Comparison of ENCODE assay signal across 9 mouse cellular contexts in the genomic region with DNA sequence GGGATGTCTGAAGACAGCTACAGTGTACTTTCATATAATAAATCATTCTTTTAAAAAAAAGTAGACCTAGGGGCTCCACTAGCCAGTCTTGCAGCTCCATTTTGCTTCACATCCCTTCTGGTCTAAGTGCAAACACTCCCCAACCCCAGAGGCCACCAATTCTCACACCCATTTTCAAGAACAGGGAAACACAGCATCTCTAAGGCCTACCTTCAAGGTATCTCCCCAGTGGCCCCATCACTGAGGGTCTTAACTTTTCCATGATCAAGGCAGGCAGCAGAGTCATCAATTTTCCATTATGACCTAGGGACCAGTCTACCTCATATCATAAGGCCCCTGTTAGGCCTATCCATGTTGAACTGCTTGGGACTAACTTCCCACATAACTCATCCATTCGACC. TPM values are rescaled to one million over a fixed set of nuclear protein-coding genes. Genes with fewer than 3 reads are reported as not detected.
A peak's percentile ranks its signal among the peaks of the same experiment; 100 is the strongest.
DNase-seq lines count a peak whose midpoint lies in the region; ATAC-seq lines count a peak whose summit lies in the region.
"Had no signal": no experiment of that assay in that cellular context is flagged by ENCODE, and none has a peak within 500 bp of the region (broad histone marks: within the 10 kb centered on the region; RNA-seq: fewer than 3 reads in every experiment).

No protein-coding gene starts in this region.

- WGBS in heart, embryonic 13.5 days: 28% methylated on average over 1 of the region's 1 CpGs
- 44% methylated on average over 1 of the region's 1 CpGs for WGBS in embryonic facial prominence, embryonic 13.5 days
- WGBS in limb, embryonic 13.5 days: 26% methylated on average over 1 of the region's 1 CpGs

- peak overlapping the region; percentile 88 for H3K4me2 ChIP-seq in heart, embryonic 13.5 days
- H3K4me2 ChIP-seq in embryonic facial prominence, embryonic 13.5 days: peak overlapping the region; percentile 84
- peak overlapping the region; percentile 85 for H3K4me2 ChIP-seq in limb, embryonic 13.5 days (replicated peaks)

- DNase-seq in heart, postnatal 4 days: no peak
- peak; percentile 13 for DNase-seq in 3T3-L1 (ENCODE audit: low read depth, low spot score)
- DNase-seq in layer of hippocampus, adult 9-11 months: no peak
- DNase-seq in layer of hippocampus, adult 8-10 months (ENCODE audit: low spot score in 2 of 2): no peak

- no peak for ATAC-seq in heart, embryonic 13.5 days (ENCODE audit: extremely low read depth, insufficient number of reproducible peaks, low FRiP score, low TSS enrichment)
- no peak for ATAC-seq in embryonic facial prominence, embryonic 13.5 days (ENCODE audit: insufficient number of reproducible peaks, insufficient read depth, low FRiP score, low TSS enrichment, low read depth)
- no peak for ATAC-seq in limb, embryonic 13.5 days (ENCODE audit: low FRiP score, low read depth)
- ATAC-seq in CD4-positive, CD25-positive, alpha-beta regulatory T cell, adult 4 months: no peak

- H3K9me3 ChIP-seq in heart, embryonic 13.5 days: no peaks in the 10 kb centered on the region
- no peaks in the 10 kb centered on the region for H3K9me3 ChIP-seq in embryonic facial prominence, embryonic 13.5 days
- no peaks in the 10 kb centered on the region for H3K9me3 ChIP-seq in limb, embryonic 13.5 days

- peak overlapping the region; percentile 77 for H3K4me3 ChIP-seq in heart, embryonic 13.5 days
- peak overlapping the region; percentile 82 for H3K4me3 ChIP-seq in embryonic facial prominence, embryonic 13.5 days
- H3K4me3 ChIP-seq in limb, embryonic 13.5 days: peak overlapping the region; percentile 79

- peaks cover 32% of the 10 kb centered on the region for H3K36me3 ChIP-seq in heart, embryonic 13.5 days
- peaks cover 18% of the 10 kb centered on the region for H3K36me3 ChIP-seq in embryonic facial prominence, embryonic 13.5 days
- H3K36me3 ChIP-seq in limb, embryonic 13.5 days: peaks cover 21% of the 10 kb centered on the region

- peak overlapping the region; percentile 93 for H3K9ac ChIP-seq in heart, embryonic 13.5 days
- H3K9ac ChIP-seq in embryonic facial prominence, embryonic 13.5 days: peak overlapping the region; percentile 94
- H3K9ac ChIP-seq in limb, embryonic 13.5 days: peak overlapping the region; percentile 93

- peaks cover 21% of the 10 kb centered on the region for H3K4me1 ChIP-seq in heart, embryonic 13.5 days
- H3K4me1 ChIP-seq in embryonic facial prominence, embryonic 13.5 days: peaks cover 17% of the 10 kb centered on the region
- H3K4me1 ChIP-seq in limb, embryonic 13.5 days: peaks cover 17% of the 10 kb centered on the region

- H3K27ac ChIP-seq in heart, embryonic 13.5 days (replicated peaks): 0 out of 2 replicates have a peak overlapping the region, but pooled peaks have one; percentile 9
- peak overlapping the region; percentile 39; the same call in 1 of the 2 replicates for H3K27ac ChIP-seq in embryonic facial prominence, embryonic 13.5 days
- peak overlapping the region; percentile 44; the same call in 1 of the 2 replicates for H3K27ac ChIP-seq in limb, embryonic 13.5 days

- no peaks in the 10 kb centered on the region for H3K27me3 ChIP-seq in heart, embryonic 13.5 days (replicated peaks)
- H3K27me3 ChIP-seq in embryonic facial prominence, embryonic 13.5 days: no peaks in the 10 kb centered on the region
- H3K27me3 ChIP-seq in limb, embryonic 13.5 days: no peaks in the 10 kb centered on the region

RNA-seq across cellular contexts. Expression of a gene that starts 2.0 kb away (rescaled TPM):
- 37.6 and 42.1 TPM in 2 replicates for polyA plus RNA-seq in heart, embryonic 13.5 days (2015; fragmentation: Nextera tagmentation; extraction: Ambion mirVana)
- total RNA-seq in heart, postnatal 4 days (2021): 10 to 100 TPM; 25.1 to 25.3 TPM
- 74.1 and 81.9 TPM in 2 replicates for polyA plus RNA-seq in embryonic facial prominence, embryonic 13.5 days (2015; fragmentation: Nextera tagmentation; extraction: Ambion mirVana)
- polyA plus RNA-seq in limb, embryonic 13.5 days (2015; fragmentation: Nextera tagmentation; extraction: Ambion mirVana): 81.5 and 83.0 TPM in 2 replicates
- 10 to 100 TPM; 11.7 to 23.9 TPM for polyA plus RNA-seq in CD4-positive, CD25-positive, alpha-beta regulatory T cell, adult 4 months (2017; shearing (Covaris generic))
- total RNA-seq in layer of hippocampus, adult 8-10 months (2022): 10 to 100 TPM; 10.0 to 12.4 (median 11.0) TPM

RNA-seq across cellular contexts. Expression of a gene that starts 22.1 kb away (rescaled TPM):
- 61.9 and 74.4 TPM in 2 replicates for polyA plus RNA-seq in heart, embryonic 13.5 days (2015; fragmentation: Nextera tagmentation; extraction: Ambion mirVana)
- 10 to 100 TPM; 33.5 to 39.1 TPM for total RNA-seq in heart, postnatal 4 days (2021)
- 78.5 and 83.1 TPM in 2 replicates for polyA plus RNA-seq in embryonic facial prominence, embryonic 13.5 days (2015; fragmentation: Nextera tagmentation; extraction: Ambion mirVana)
- 81.2 and 82.4 TPM in 2 replicates for polyA plus RNA-seq in limb, embryonic 13.5 days (2015; fragmentation: Nextera tagmentation; extraction: Ambion mirVana)
- 10 to 100 TPM; 40.7 to 48.9 TPM for polyA plus RNA-seq in CD4-positive, CD25-positive, alpha-beta regulatory T cell, adult 4 months (2017; shearing (Covaris generic))
- total RNA-seq in layer of hippocampus, adult 8-10 months (2022): 10 to 100 TPM; 21.9 to 27.1 (median 24.0) TPM

RNA-seq across cellular contexts. Expression of a gene that starts 48.2 kb away (rescaled TPM):
- 1.1 and 1.8 TPM in 2 replicates for polyA plus RNA-seq in heart, embryonic 13.5 days (2015; fragmentation: Nextera tagmentation; extraction: Ambion mirVana)
- 1 to 10 TPM; 1.2 to 1.5 TPM for total RNA-seq in heart, postnatal 4 days (2021)
- 2.1 and 2.6 TPM in 2 replicates for polyA plus RNA-seq in embryonic facial prominence, embryonic 13.5 days (2015; fragmentation: Nextera tagmentation; extraction: Ambion mirVana)
- polyA plus RNA-seq in limb, embryonic 13.5 days (2015; fragmentation: Nextera tagmentation; extraction: Ambion mirVana): 1.7 and 1.9 TPM in 2 replicates
- polyA plus RNA-seq in CD4-positive, CD25-positive, alpha-beta regulatory T cell, adult 4 months (2017; shearing (Covaris generic)): 1 to 10 TPM in 1 of 2 experiments, not detected in 1; 1.0 TPM
- total RNA-seq in layer of hippocampus, adult 8-10 months (2022): 1 to 10 TPM; 1.4 to 2.8 (median 1.9) TPM
- total RNA-seq: neutrophil, adult 5-6 weeks had no signal
